Mouse (Mus musculus): Measurements from ENCODE around the gene Rftn1.

- TF ChIP-seq CTCF (IDR thresholded peaks at IDR 0.05; ENCODE audit: control insufficient read depth, insufficient read depth, insufficient replicate concordance, low read depth, low read length) (no peak), POLR2A (IDR thresholded peaks at IDR 0.05; ENCODE audit: control insufficient read depth, low read depth, low read length) (no peak)
These were observed 977 bp downstream of the Rftn1 start for GRCm38 (mm10) chr17:50189381-50190012.
